Mouse (Mus musculus): ENCODE measurements around the gene Fcgrt. TPM values are rescaled to one million over a fixed set of nuclear protein-coding genes. Genes with fewer than 3 reads are reported as not detected.

Gene Fcgrt
- total and polyA plus RNA-seq, 3 experiments: 0.27 to 1.7 TPM; not detected in 1

GRCm38 (mm10) chr7:45082401-45083299 is 21.0 kb downstream of the Fcgrt start:
- Histone ChIP-seq H3K27ac (ENCODE audit: control insufficient read depth, low read depth, low read length) (no peak overlapping the region), H3K27me3 (ENCODE audit: control insufficient read depth in 1 of 2, insufficient read depth in 2 of 2, low read length in 2 of 2) (no peaks in the 10 kb centered on the region), H3K4me3 (ENCODE audit: control insufficient read depth in 1 of 2, insufficient read depth in 1 of 2, low read depth in 2 of 2, low read length in 2 of 2) (no peak overlapping the region), H3K79me2 (ENCODE audit: control insufficient read depth, insufficient read depth, low read length, poor library complexity) (no peaks in the 10 kb centered on the region), H3K36me3 (ENCODE audit: control insufficient read depth in 1 of 2, insufficient read depth in 2 of 2, low read length in 2 of 2) (peaks cover 0 to 2% of the 10 kb centered on the region in 2 experiments; a peak in 1 of 4 replicates), H3K9me3 (replicated peaks; ENCODE audit: insufficient read depth, low read length) (no peaks in the 10 kb centered on the region), H3K9ac (ENCODE audit: control insufficient read depth, low read depth, low read length, poor library complexity, severe bottlenecking) (no peak overlapping the region), H3K4me1 (ENCODE audit: control insufficient read depth in 1 of 2, insufficient read depth in 2 of 2, low read length in 2 of 2) (peaks cover 0 to 4% of the 10 kb centered on the region in 2 experiments; a peak in 1 of 4 replicates)
- DNase-seq (ENCODE audit: low read depth, low spot score): no peak
- no peak for TF ChIP-seq SMC3 (IDR thresholded peaks at IDR 0.05; ENCODE audit: low read depth, low read length)
- TF ChIP-seq CHD2 (IDR thresholded peaks at IDR 0.05; ENCODE audit: low read length): no peak
- TF ChIP-seq POLR2AphosphoS2 (IDR thresholded peaks at IDR 0.05; ENCODE audit: low read length): no peak
- no peak for TF ChIP-seq ZKSCAN1 (IDR thresholded peaks at IDR 0.05; ENCODE audit: low read depth, low read length)
- no peak for TF ChIP-seq JUND (IDR thresholded peaks at IDR 0.05; ENCODE audit: low read depth, low read length)
- TF ChIP-seq ETS1 (IDR thresholded peaks at IDR 0.05; ENCODE audit: low read depth, low read length): no peak
- no peak for TF ChIP-seq MXI1 (IDR thresholded peaks at IDR 0.05; ENCODE audit: low read depth, low read length)
- no peak for TF ChIP-seq TCF12 (IDR thresholded peaks at IDR 0.05; ENCODE audit: low read depth, low read length)
- no peak for TF ChIP-seq CHD1 (IDR thresholded peaks at IDR 0.05; ENCODE audit: low read depth, low read length)
- TF ChIP-seq BHLHE40 (IDR thresholded peaks at IDR 0.05; ENCODE audit: borderline replicate concordance, low read depth, low read length): no peak
- no peak for TF ChIP-seq USF1 (IDR thresholded peaks at IDR 0.05; ENCODE audit: low read depth, low read length)
- no peak for TF ChIP-seq TBP (IDR thresholded peaks at IDR 0.05; ENCODE audit: low read depth, low read length)

GRCm38 (mm10) chr7:45081016-45081415 is 22.6 kb downstream of the Fcgrt start:
- Histone ChIP-seq H3K27ac (ENCODE audit: control insufficient read depth, low read depth, low read length) (no peak overlapping the region), H3K4me1 (ENCODE audit: control insufficient read depth in 1 of 2, insufficient read depth in 2 of 2, low read length in 2 of 2) (peaks cover 0 to 4% of the 10 kb centered on the region in 2 experiments; a peak in 1 of 4 replicates)
- TF ChIP-seq RCOR1 (IDR thresholded peaks at IDR 0.05; ENCODE audit: low read depth, low read length): no peak
- TF ChIP-seq MAFK (IDR thresholded peaks at IDR 0.05; ENCODE audit: borderline replicate concordance, low read depth, low read length): no peak
- no peak for TF ChIP-seq E2F4 (IDR thresholded peaks at IDR 0.05; ENCODE audit: borderline replicate concordance, low read depth, low read length)
- TF ChIP-seq USF1 (IDR thresholded peaks at IDR 0.05; ENCODE audit: low read depth, low read length): no peak
- TF ChIP-seq POLR2AphosphoS5 (IDR thresholded peaks at IDR 0.05; ENCODE audit: borderline replicate concordance, low read depth, low read length): no peak
- no peak for TF ChIP-seq ETS1 (IDR thresholded peaks at IDR 0.05; ENCODE audit: low read depth, low read length)
- no peak for TF ChIP-seq GATA1 (IDR thresholded peaks at IDR 0.05; ENCODE audit: low read depth, low read length)
- TF ChIP-seq SMC3 (IDR thresholded peaks at IDR 0.05; ENCODE audit: low read depth, low read length): no peak
- no peak for TF ChIP-seq EP300 (IDR thresholded peaks at IDR 0.05; ENCODE audit: low read depth in 1 of 2, low read length in 2 of 2)

More at GRCm38 (mm10) chr7:45081016-45081415, 22.6 kb downstream of the Fcgrt start:
- H3K9me3 ChIP-seq (replicated peaks; ENCODE audit: insufficient read depth, low read length): no peaks in the 10 kb centered on the region
- H3K36me3 ChIP-seq (ENCODE audit: control insufficient read depth in 1 of 2, insufficient read depth in 2 of 2, low read length in 2 of 2): peaks cover 0 to 2% of the 10 kb centered on the region in 2 experiments; a peak in 1 of 4 replicates
- no peaks in the 10 kb centered on the region for H3K79me2 ChIP-seq (ENCODE audit: control insufficient read depth, insufficient read depth, low read length, poor library complexity)
- no peak overlapping the region for H3K4me3 ChIP-seq (ENCODE audit: control insufficient read depth in 1 of 2, insufficient read depth in 1 of 2, low read depth in 2 of 2, low read length in 2 of 2)
- H3K27me3 ChIP-seq (ENCODE audit: control insufficient read depth in 1 of 2, insufficient read depth in 2 of 2, low read length in 2 of 2): no peaks in the 10 kb centered on the region
- DNase-seq (ENCODE audit: low read depth, low spot score): peak; percentile 69
- no peak overlapping the region for H3K9ac ChIP-seq (ENCODE audit: control insufficient read depth, low read depth, low read length, poor library complexity, severe bottlenecking)
